Mouse (Mus musculus) adrenal gland, postnatal 14 days (tissue): ENCODE results near the gene Zfp800. TPM values are rescaled to one million over a fixed set of nuclear protein-coding genes. Genes with fewer than 3 reads are reported as not detected.

Experiments
- DNase-seq: peaks from one replicate; pipeline ENCODE4 v3.0.0; 2021; ENCODE audit warnings: mixed read lengths
- long read RNA-seq, 2 experiments: library from polyadenylated mRNA; stranded (forward); transcript quantifications; one replicate each; pipeline ENCODE4 v2.0.0; 2021
- total RNA-seq: library from RNA; stranded (reverse); gene quantifications from 2 replicates; pipeline ENCODE4 v1.2.3, GENCODE M21; 2021

Gene Zfp800
- total RNA-seq = 22.5 and 25.3 TPM in 2 replicates
- long read RNA-seq, experiment 1, full-length matches to known transcripts = 6 of 8 reads
- long read RNA-seq, experiment 1, partial matches to known transcripts = 0 of 8 reads
- long read RNA-seq, experiment 1, other reads (novel, unspliced or antisense) = 2 of 8 reads
- long read RNA-seq, experiment 2, full-length matches to known transcripts = 5 of 8 reads
- long read RNA-seq, experiment 2, partial matches to known transcripts = 2 of 8 reads
- long read RNA-seq, experiment 2, other reads (novel, unspliced or antisense) = 1 of 8 reads

- no peak for DNase-seq
These were observed at the start of gene Zfp800 for GRCm38 (mm10) chr6:28397681-28398203. TSS of gene Zfp800 (minus strand) at chr6:28398005.

GRCm38 (mm10) chr6:28431538-28431855 is 33.7 kb upstream of the Zfp800 start:
- no peak for DNase-seq

GRCm38 (mm10) chr6:28430795-28431537 is 33.2 kb upstream of the Zfp800 start:
- no peak for DNase-seq

- DNase-seq = no peak
These were observed 32.1 kb upstream of the Zfp800 start for GRCm38 (mm10) chr6:28429870-28430269.

- no peak for DNase-seq
These were observed 30.5 kb upstream of the Zfp800 start, which contains the start of gene Gcc1 for GRCm38 (mm10) chr6:28428290-28428689. TSS of gene Gcc1 (minus strand) at chr6:28428390.

- DNase-seq = no peak
These were observed 29.5 kb upstream of the Zfp800 start, which contains the start of gene Fscn3 for GRCm38 (mm10) chr6:28427096-28427839. TSS of gene Fscn3 (plus strand) at chr6:28427789.

GRCm38 (mm10) chr6:28425019-28425418 is 27.2 kb upstream of the Zfp800 start:
- no peak for DNase-seq

- DNase-seq = peak; percentile 75
These were observed 26.2 kb upstream of the Zfp800 start for GRCm38 (mm10) chr6:28423767-28424695.

GRCm38 (mm10) chr6:28423313-28423712 is 25.5 kb upstream of the Zfp800 start, which contains the start of gene Arf5:
TSS of gene Arf5 (plus strand) at chr6:28423560.
- peak; percentile 98 for DNase-seq

GRCm38 (mm10) chr6:28422651-28423290 is 25.0 kb upstream of the Zfp800 start:
- no peak for DNase-seq

GRCm38 (mm10) chr6:28421469-28422000 is 23.7 kb upstream of the Zfp800 start:
- peak; percentile 98 for DNase-seq

- DNase-seq = no peak
These were observed 23.1 kb upstream of the Zfp800 start for GRCm38 (mm10) chr6:28420865-28421264.

- DNase-seq = no peak
These were observed 22.6 kb upstream of the Zfp800 start for GRCm38 (mm10) chr6:28420361-28420760.

- DNase-seq = peak; percentile 56
These were observed 21.9 kb upstream of the Zfp800 start for GRCm38 (mm10) chr6:28419673-28420072.

- peak; percentile 91 for DNase-seq
These were observed 20.6 kb upstream of the Zfp800 start for GRCm38 (mm10) chr6:28418449-28418848.

GRCm38 (mm10) chr6:28416981-28417380 is 19.2 kb upstream of the Zfp800 start:
- no peak for DNase-seq

- DNase-seq = no peak
These were observed 13.4 kb upstream of the Zfp800 start for GRCm38 (mm10) chr6:28411236-28411635.

GRCm38 (mm10) chr6:28410053-28410452 is 12.2 kb upstream of the Zfp800 start:
- DNase-seq = no peak

- DNase-seq = no peak
These were observed 2.0 kb upstream of the Zfp800 start for GRCm38 (mm10) chr6:28399791-28400190.

GRCm38 (mm10) chr6:28398726-28399125 is 921 bp upstream of the Zfp800 start:
- no peak for DNase-seq
